Mouse (Mus musculus): ENCODE measurements at regions not wholly inside any gene's neighbourhood (a gene's known extent, or its start where the extent isn't known, plus 50 kb on each side); places are given as distances from the start of the nearest gene placed in this dataset.

DNA sequence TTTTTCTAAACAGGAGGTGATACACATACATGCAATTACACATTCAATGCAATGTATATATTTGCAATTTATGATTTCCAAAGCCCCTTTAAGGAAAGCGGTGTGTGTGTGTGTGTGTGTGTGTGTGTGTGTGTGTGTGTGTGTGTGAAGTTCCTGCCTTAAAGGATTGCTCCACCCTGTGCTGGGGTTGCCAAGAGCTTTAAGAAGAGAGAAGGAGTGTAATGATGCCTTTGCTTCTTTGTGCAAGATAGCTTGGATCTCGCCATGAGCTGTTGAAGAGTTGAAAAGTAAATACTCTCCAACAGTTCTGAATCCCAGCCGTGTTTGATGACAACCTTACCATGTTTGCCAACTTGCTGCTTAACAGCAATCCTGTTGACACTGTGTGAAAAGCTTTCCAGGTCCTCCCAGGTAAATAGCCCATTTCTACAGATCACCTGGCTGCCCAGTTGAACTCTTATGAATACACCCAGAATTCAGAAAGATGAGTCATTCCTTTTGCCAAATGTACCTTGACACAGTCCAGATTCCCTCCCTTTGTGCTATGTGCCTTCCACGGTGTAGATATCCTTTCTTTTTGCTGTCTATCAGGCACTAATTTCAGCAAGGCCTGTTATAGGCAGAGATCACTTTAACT, 216.3 kb downstream of the Ikzf2 start:
- ATAC-seq, result no peak

DNA sequence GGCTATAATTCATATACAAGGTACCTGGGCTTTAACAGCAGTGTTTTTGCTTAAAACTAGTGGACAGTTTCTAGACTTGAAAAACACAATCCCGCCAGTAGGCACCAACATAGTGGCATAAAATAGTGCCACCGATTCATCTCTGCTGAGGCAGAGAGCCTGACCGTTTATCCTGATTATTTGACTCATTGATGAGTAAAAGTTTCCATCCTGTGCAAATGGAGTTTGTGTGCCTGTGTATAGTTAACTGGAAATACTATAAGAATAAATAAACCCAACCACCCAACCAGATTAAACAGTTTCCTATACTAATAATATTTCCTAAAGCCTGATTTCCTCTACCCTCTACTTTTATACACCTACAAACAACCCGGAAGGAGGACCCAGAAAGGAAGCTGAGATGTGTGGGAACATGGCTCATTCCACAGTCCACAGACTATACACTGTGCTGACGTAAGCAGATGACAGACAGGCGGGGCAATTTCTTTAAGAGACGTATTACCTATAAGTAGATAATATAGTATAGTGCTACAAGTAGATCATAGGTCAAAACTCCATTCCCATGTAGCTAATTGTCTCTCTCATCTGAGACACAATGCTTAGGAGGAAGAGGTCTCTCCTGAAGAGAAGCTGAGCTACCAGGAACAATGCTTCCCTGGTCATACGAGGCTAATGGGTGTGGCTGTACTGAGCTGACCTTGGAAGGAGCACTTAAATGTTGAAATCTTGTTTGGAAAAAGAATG, 217.7 kb downstream of the Ikzf2 start:
- peak; percentile 49 for ATAC-seq

DNA sequence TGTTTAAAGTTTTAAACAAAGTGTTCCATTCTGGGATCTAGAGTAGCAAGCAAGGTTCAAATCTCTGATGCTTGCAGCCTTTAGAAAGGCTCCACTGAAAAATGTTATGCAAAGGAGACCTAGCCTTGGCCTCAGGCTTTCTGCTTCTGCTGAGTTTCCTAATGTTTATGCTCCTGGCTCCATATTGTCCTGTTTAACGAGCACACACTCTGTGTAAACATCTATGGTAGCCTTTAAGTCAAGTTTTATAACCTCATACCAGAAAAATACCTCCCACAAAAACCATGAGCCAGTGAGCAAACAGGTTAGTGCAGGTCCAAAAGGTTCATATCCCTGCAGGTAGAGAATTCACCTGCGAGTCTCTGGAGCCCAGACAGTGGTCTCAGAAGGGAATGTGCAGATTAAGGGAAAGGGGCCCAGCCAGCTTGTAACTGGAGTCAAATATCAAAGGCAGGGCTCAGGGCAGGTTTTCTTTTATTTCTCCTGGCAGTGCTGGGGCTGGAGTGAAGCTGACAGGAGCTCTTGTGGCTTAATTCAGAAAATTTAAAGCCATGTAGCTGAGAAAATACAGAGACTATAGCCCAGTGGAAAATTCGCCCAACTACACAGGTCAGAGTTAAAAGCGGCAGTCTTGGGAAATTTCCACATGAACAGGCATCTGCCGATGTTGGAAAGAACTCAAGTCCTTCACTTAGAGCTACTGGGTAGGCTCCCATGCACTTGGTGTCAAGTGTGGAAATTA, 220.3 kb downstream of the Ikzf2 start:
- ATAC-seq, result no peak

DNA sequence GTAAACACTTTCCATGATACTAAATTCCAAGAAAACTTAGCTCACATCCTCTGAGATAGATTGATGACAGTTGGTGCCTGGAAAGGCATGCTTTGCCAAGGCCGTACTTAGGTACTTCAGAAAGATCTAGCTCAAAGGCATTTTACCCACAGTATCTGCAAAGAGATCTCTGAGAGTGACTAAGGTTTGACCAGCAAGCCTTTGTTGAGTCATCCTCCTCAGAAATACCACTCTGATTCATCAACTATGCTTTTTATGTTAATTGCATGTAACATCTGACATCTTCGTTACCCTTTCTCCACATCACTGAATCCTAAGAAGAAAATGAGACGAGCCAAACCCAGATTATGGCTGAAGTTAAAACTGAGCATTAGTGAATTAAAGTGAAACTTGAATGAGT, 225.9 kb downstream of the Ikzf2 start:
- peak; percentile 63 for ATAC-seq

DNA sequence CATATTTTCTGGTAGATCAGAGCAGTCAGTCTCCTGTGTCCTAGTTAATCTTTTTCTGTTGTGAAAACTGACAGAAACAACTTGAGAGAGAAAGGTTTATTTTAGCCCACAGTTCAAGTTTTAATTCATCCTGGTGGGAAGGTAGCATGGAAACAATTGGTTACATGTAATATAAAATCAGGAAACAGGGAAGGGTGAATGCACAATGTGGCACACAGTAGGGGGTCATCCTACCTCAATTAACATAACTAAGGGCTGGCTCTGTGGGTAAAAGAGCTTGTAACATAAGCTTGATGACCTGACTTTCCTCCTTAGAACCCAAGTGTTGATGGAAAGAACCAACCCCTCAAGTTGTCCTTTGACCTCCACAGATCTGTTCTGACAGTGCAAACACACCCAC, 227.1 kb downstream of the Ikzf2 start:
- no peak for ATAC-seq

DNA sequence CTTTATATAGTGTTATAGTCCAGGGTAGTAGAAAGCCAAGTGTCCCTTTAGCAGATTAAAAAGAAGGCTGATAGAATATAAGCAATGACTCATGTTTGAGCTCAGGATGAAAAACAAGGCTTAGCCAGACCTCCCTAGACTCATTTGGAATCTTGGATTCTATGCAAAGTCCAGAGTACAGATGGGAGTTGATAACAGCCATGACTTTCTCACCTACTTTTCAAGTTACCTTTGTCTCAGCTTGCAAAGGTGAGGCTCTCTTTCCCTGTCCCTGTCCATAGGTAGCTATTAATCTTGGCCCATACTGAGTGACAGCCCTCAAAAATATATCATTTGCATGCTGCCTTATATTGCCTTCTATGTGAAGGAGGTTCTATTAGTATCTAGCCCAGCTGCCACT, 229.6 kb downstream of the Ikzf2 start:
- no peak for ATAC-seq

DNA sequence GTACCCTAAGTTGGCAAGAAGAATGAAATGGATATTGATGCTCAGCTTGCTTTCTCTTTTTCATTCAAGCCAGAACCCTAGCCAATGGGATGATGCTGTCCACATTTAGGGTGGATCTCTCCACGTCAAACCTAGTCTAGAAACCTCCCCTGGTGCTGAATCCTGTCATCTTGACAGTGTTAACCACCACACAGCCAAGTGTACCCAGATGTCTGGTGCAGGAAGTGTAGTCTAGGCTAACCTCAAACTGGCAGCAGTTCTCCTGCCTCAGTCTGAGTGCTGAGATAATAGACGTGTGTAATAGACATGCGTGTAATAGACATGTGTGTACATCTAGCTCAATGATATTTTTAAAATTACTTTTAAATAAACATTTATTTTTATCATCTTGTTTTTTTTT, 233.1 kb downstream of the Ikzf2 start:
- ATAC-seq, result no peak

DNA sequence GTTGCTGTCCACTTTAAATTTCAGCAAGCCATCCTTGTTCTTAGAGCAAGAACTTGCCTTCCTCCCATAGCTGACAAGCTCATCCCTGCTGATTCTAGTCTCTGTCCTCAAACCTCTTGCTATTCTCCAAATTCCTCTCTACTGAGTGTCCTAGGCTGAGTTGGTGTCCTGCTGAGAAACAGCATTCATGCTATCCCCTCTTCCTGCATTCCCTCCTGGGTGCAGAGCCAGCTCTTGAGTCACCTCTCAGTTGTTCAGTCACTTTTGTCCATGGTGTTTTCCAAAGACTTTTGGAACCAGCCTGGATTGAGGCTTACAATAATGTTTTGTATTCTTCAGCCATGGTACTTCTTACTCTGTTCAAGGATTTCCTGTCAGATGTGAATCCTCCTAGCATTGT, 234.1 kb downstream of the Ikzf2 start:
- ATAC-seq, result no peak

DNA sequence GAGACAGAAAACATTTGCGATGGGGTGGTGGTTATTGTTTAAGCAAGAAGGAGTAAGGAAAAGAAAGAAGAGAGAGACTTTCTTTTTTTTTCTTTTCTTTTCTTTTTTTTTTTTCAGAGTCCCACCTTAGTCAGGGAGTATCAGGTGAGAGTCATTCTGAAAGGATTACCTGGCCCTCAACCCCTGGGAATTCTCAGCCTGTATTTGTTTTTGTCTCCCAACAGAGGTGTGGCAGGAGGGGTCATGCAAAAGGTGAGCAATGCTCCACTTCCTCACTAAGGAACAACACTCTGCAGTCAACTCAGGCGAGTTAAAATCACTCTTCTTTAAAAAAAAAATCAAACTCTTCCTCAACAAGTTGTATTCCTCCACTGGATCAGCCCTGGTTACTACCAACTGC, 236.6 kb downstream of the Ikzf2 start:
- ATAC-seq, result no peak

DNA sequence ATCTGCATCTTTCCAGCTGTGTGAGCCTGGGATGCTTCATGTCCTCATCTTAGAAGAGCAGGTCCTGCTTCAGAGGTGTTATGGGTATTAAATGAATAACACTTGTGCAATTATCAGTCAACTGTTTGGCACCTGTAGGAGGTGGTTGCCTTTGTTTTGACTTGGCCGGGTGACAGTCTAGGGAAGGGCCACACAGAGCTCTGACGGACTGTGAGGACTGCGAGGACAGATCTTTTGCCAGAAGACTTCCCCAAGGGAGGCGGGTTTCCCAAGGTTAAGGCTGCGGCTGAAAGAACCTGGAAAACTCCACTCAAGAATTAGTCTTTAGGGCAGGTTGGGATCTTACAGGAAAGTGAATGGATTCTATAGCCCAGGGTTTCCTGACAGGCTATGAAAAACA, 239.8 kb downstream of the Ikzf2 start:
- no peak for ATAC-seq

DNA sequence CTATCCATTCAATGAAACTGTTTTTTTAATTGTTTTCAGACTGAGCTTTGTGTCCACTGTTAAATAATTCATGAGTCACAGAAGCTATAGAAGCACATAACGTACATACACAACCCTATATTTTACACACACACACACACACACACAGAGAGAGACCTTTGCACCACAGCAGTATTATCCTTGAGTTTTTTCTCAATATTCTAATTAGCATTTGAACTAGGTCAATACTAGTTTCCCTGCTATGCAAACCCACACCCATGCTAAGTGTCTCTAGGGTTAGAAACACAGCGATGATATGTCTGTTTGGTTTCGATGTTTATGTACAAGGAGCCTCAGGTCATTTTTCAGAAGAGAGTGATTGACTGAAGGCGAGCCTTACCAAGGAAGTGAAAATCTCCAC, 242.3 kb downstream of the Ikzf2 start:
- ATAC-seq, result no peak

DNA sequence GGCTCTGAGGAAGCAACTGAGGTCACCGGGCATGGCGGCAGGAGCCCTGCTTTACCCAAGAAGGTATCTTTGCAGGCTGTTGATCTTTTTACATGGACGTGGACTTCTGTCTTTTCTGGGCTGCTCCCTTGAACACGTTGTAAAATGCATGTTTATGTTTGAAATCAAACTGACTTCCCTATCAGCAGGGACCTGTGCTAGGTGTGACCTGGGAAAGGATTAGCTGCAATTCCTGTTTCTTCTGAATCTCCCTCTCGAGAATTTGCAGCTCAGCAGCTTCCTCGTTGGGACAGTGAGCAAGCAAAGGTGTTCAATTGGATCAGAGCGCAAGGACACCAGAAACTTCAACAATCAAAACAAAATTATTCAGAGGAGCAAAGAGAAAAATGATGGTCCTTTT, 243.6 kb downstream of the Ikzf2 start:
- no peak for ATAC-seq

DNA sequence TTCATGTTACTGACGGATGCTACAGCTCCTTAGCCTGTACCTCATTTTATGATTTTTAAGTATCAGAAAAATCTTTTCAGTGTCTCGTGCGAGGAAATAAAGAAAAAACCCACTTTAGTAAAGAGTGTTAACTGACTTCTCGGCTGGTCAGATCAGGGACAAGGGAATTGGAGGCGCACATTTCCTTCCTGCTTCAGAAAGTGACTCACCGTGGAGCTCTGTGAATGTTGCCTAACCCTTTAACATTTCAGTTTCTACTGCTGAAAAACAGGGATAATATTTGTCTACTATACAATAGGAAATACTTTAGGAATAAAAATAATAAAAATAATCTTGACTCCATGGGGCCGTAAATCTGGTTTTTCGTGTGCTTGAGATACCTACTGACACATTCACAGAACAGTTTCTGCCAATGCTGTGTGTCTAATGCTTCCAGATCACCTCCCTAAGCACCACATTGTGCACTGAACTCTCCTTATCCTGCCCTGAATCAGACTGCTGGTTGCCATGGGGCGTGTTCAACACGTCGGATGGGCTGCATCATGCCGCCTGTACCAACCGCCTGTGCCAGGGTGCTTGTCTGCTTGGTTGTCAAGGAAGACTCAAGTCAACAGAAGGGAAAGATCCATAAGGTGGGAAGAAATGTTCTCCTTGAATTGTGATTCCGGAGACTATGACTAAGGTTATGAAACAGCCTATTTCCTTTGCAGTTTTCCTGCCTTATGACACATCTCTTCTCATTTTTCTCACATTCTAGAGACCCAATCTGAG, 246.3 kb downstream of the Ikzf2 start:
- no peak for ATAC-seq

DNA sequence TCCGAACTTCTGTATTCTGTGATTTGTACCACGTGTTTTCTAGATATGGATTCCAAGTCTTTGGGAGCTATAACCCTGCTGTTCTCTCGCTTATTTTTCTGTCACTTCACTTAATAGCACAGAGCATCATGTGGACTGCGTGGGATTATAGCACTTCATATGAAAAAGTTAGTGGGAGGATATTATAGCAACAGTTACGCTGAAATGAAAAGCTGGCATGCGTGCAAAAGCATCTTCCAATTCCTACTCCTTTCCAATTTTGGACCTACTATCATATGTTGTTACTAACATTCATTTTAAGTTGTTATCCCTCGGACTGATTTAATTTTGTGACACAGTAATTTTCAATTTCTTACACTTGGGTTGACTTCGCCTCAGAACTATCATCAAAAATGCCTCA, 250.0 kb downstream of the Ikzf2 start:
- ATAC-seq, result no peak

DNA sequence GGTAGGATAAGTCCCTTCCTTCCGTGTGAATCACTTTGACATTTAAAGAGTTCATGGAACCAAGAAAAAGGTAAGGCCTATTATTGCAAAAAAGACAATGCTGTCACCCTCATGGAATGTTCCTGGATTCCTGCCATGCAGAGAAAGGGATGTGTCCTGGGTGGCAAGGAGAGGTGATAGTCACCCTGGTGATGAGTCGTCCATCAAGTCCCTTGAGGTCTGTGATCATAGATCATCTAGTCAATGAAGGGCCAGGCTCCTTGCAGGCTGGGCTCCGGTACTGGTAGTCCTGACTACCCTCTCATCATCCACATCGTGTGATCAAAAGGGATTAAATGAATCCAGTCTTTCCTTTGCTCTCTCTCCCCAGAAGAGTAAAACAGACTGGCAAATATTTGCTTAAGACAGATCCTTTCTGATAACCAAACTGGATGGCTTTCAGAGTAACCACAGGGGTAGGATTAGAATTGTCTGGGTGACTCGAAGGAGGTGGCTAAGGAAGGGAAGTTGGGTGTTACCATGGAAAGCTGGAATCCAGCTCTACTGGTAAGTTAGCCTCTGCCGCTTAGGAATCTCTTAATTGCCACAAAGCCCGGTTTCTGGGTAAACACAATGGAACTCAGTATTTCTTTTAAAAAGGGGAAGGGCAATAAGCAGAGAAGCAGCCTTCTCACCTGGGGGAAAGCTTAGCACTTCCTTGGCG, 253.2 kb downstream of the Ikzf2 start:
- ATAC-seq, result no peak

DNA sequence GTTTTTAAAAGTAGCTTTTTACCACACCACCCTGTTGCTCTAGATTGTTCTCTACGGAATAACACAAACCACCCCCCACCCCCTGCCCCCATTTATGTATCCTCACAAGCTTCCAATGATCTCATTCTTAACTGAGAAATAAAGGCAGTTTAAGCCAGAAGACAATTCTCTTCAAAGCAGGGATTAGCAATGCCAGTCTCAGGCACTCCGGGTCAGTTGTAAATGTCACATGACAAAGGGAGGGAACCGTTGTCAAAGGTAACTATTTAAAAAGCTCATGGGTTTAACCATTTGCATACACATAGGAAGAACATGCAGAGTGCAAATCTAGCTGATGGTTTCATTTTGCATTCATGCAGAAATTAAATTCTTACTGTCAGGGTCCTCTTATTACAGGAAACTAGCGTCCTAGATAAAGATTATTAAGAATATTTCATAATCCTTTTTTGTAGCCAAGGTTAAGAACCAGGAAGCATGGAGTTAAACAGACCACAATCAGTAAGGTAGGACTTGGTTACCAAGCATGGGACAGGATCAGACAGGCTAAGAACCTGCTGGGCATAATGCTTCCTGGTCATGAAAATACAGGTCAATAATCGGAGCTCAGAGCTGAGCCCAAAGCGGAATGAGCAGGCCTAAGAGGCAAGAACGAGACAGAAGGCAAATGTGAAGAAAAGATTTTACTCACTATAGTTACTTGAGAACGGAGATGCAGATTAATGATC, 256.2 kb downstream of the Ikzf2 start:
- no peak for ATAC-seq

DNA sequence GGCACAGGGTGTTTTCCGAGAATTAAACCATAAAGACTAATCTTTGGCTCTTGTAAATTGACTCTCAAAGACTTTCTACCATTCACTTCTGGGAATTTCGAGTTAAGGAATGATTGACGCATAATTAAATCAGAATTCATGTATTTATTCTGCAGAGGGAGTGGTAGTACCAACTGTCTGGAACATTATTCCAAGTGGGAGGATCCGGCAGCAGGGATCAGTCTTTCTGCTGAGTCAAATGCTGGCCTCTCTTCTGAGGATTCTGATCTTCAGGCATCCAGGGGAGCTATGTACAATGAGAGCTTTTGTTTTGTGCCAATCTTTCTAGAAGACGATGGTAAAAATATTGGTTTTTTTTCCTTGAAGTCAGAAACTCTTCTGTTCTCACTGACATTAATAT, 257.4 kb downstream of the Ikzf2 start:
- ATAC-seq, result no peak

DNA sequence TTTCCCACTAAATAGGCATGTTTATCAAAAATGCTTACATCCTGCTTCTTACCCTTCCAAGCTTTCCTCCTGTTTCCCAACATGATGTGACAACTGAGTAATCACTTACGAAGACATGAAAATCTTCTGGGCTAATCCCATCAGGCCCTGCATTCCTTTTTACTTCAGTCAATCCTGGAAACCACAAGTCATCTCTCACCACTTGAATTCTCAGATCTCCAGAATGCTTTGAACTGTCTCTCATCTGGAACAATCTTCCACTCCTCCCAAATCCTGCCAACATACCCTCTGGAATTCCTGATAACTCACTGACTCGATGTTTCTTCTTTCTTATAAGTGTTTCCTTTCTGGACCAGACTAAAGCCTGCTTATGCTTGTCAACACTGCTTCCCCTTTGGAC, 289.4 kb downstream of the Ikzf2 start:
- ATAC-seq, result no peak

DNA sequence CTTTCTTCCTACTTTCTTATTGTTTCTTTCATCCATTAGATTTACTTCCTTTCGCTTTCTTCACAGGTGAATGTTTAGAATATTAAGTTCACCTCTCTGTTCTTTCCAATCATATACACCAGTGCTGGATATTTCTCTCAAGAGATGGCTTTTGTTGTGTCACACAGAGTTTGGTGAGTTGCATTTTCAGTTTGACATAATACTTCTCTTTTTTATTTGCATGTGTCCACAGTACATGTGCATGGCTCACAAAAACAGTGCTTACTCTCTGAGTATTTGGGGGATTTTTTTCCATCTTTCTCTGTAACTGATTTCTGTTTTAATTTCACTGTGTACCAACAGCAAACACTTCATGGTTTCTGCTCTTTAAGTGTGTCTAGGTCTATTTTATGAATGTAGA, 274.5 kb upstream of the Erbb4 start:
- no peak for ATAC-seq

DNA sequence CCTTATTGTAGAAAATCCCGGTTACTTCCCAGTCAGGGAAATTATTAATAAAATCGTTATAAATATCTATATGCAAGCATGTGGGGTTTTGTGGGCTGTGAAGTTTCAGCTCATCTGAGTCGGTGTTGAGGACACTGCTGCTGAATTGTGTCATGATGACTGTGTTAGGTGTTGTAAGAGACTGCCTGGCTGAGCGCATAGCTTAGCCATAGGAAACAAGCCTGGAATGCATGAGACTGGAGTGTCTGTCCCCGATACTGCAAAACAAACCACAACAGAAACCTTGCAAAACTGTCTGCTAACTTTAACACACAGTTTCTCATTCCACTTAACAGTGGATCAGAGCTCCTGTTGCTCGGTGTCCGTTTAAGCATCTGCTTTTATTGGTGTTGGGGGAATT, 271.9 kb upstream of the Erbb4 start:
- ATAC-seq, result no peak

DNA sequence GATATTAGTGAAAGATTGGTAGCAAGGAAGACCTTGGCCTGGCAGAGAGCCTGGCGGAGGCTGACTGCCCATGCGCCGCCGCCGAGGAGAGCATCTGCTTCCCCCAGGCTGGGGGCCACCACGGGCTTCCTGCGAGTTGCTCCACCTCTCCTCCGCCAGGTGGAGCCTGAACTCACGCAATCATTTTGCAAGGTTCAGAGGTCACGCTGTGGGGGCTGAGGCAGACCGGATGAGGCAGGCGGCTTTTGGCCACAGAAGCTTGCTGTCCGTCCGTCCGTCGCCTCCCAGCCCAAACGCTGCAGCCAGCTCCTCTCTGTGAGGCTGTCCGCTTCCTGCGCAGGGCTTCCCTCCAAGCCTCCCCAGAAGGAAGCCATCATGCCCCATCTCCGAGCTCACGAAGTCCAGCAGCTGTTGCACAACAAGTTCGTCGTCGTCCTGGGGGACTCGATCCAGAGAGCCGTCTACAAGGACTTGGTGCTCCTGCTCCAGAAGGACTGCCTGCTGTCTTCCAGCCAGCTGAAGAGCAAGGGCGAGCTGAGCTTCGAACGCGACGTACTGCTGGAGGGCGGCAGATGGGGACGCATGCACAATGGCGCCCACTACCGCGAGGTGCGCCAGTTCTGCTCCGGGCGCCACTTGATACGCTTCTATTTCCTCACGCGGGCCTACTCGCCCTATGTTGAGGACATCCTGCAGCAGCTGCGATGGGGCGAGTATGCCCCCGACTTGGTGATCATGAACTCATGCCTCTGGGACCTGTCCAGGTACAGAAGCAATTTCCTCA, 269.3 kb upstream of the Erbb4 start:
- ATAC-seq, result no peak
